Mouse (Mus musculus): ENCODE results near the gene Rhobtb3.

DNA sequence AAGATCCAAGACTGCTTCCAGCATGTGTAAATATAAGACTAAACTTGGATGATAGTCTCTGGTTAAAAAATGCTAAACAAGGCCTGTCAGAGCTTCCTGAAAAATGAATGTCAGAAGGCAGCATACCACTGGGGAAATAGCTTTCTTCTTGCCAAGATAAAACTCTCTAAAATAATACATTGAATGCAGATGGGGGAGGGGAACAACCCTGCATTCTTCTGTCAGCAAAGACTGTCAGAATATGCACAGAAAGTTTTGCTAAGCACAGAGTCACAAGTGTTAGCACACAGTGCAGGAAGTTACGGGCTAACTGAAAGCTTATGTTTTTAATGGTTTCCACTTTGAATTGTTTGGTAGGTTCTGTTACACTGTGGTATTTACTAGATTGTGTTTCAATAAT lies 6.6 kb upstream of the Rhobtb3 start:
- TF ChIP-seq POLR2A (IDR thresholded peaks at IDR 0.05; ENCODE audit: control insufficient read depth, extremely low read depth, insufficient read depth, low read length, poor library complexity) = no peak
- no peak for TF ChIP-seq CTCF (IDR thresholded peaks at IDR 0.05; ENCODE audit: borderline replicate concordance, control insufficient read depth, extremely low read depth, insufficient read depth, low read length, poor library complexity)

All from thymus, adult 2 months (tissue).